Comparison of ENCODE assay signal across 30 mouse cellular contexts in genomic region chr2:137794841-137795240, GRCm38 (mm10).
DNase-seq lines count a peak whose midpoint lies in the region; ATAC-seq lines count a peak whose summit lies in the region.
"Had no signal": no experiment of that assay in that cellular context is flagged by ENCODE, and none has a peak within 500 bp of the region (broad histone marks: within the 10 kb centered on the region; RNA-seq: fewer than 3 reads in every experiment).

No protein-coding gene starts in this region.

- H3K27me3 ChIP-seq in kidney, embryonic 14.5 days (ENCODE audit: control insufficient read depth, insufficient read depth, low read length) = no peaks in the 10 kb centered on the region
- H3K27me3 ChIP-seq: embryonic facial prominence, embryonic 12.5 days; hindbrain, embryonic 15.5 days; limb, embryonic 13.5 days; lung, embryonic 15.5 days; megakaryocyte, embryonic 14.5 days; neural tube, embryonic 12.5 days; stomach, embryonic 15.5 days had no signal

- H3K36me3 ChIP-seq in kidney, embryonic 14.5 days (ENCODE audit: control insufficient read depth, insufficient read depth, low read length) = no peaks in the 10 kb centered on the region
- H3K36me3 ChIP-seq: embryonic facial prominence, embryonic 12.5 days; hindbrain, embryonic 15.5 days; limb, embryonic 13.5 days; lung, embryonic 15.5 days; neural tube, embryonic 12.5 days; stomach, embryonic 15.5 days had no signal

- H3K4me3 ChIP-seq in kidney, embryonic 14.5 days (ENCODE audit: low read length) = no peak overlapping the region
- H3K4me3 ChIP-seq: embryonic facial prominence, embryonic 12.5 days; hindbrain, embryonic 15.5 days; limb, embryonic 13.5 days; lung, embryonic 15.5 days; megakaryocyte, embryonic 14.5 days; neural tube, embryonic 12.5 days; stomach, embryonic 15.5 days had no signal

- ATAC-seq in kidney, embryonic 14.5 days (ENCODE audit: low FRiP score, low TSS enrichment) = 0 out of 2 replicates have a peak, but pooled peaks have one; percentile 32
- ATAC-seq: CD4-positive, CD25-positive, alpha-beta regulatory T cell, adult 4 months; forebrain, embryonic 14.5 days; inflammation-experienced regulatory T-cells, adult 6 months had no signal

- H3K9me3 ChIP-seq in kidney, embryonic 14.5 days (ENCODE audit: control insufficient read depth, low read length) = no peaks in the 10 kb centered on the region
- H3K9me3 ChIP-seq: embryonic facial prominence, embryonic 12.5 days; hindbrain, embryonic 15.5 days; limb, embryonic 13.5 days; lung, embryonic 15.5 days; megakaryocyte, embryonic 14.5 days; neural tube, embryonic 12.5 days; stomach, embryonic 15.5 days had no signal

- H3K4me2 ChIP-seq in kidney, embryonic 14.5 days (replicated peaks; ENCODE audit: low read depth, low read length) = no peak overlapping the region
- H3K4me2 ChIP-seq: embryonic facial prominence, embryonic 12.5 days; heart, embryonic 11.5 days; hindbrain, embryonic 15.5 days; limb, embryonic 13.5 days; liver, embryonic 11.5 days; lung, embryonic 15.5 days; neural tube, embryonic 12.5 days; stomach, embryonic 15.5 days had no signal

- no peak for DNase-seq in kidney, postnatal 36 days
- DNase-seq in ES-CJ7 (ENCODE audit: low read depth, low spot score) (peak; percentile 51), R1 (ENCODE audit: low read depth, low spot score) (peak; percentile 38)
- DNase-seq in mesoderm, embryonic 11.5 days (ENCODE audit: low read depth, low spot score) = peak; percentile 8
- no peak for DNase-seq in lung, postnatal 10 days
- DNase-seq in neural tube, embryonic 10.5 days (ENCODE audit: extremely low spot score, low spot score) = no peak
- DNase-seq: adrenal gland, postnatal 10 days; cerebellum, adult 18-20 months; cerebellum, postnatal 10 days; gastrocnemius, postnatal 25 days; heart, adult 18-20 months; heart, postnatal 4 days; kidney, adult 18-20 months; kidney, postnatal 25 days; lung, postnatal 4 days; midbrain, embryonic 14.5 days; right cerebral cortex, postnatal 14 days had no signal

- H3K4me1 ChIP-seq in kidney, embryonic 14.5 days (ENCODE audit: control insufficient read depth, insufficient read depth, low read length) = no peaks in the 10 kb centered on the region
- H3K4me1 ChIP-seq: embryonic facial prominence, embryonic 12.5 days; hindbrain, embryonic 15.5 days; limb, embryonic 13.5 days; megakaryocyte, embryonic 14.5 days; neural tube, embryonic 12.5 days; stomach, embryonic 15.5 days had no signal

- H3K27ac ChIP-seq in kidney, embryonic 14.5 days (ENCODE audit: low read depth, low read length) = no peak overlapping the region
- H3K27ac ChIP-seq: embryonic facial prominence, embryonic 12.5 days; hindbrain, embryonic 15.5 days; limb, embryonic 13.5 days; lung, embryonic 15.5 days; neural tube, embryonic 12.5 days; stomach, embryonic 15.5 days had no signal

- no peak overlapping the region for H3K9ac ChIP-seq in kidney, embryonic 14.5 days (ENCODE audit: low read depth, low read length)
- H3K9ac ChIP-seq: embryonic facial prominence, embryonic 12.5 days; hindbrain, embryonic 15.5 days; limb, embryonic 13.5 days; lung, embryonic 15.5 days; neural tube, embryonic 12.5 days; stomach, embryonic 15.5 days had no signal

- WGBS in kidney, embryonic 14.5 days = 34% methylated on average over 2 of the region's 2 CpGs

Comparison
In these comparisons a context has a peak if more than half of its experiments do, and no peak if none do; other contexts are left out.
1. DNase-seq: peak in ES-CJ7 (single experiment), R1 (single experiment) and mesoderm, embryonic 11.5 days (single experiment); none in kidney, postnatal 36 days (0 of 2), lung, postnatal 10 days (single experiment) and neural tube, embryonic 10.5 days (single experiment).